Mouse (Mus musculus): Measurements from ENCODE around the gene Idh1.

The Idh1 gene

GRCm38 (mm10) chr1:65113536-65114172 lies 72.6 kb downstream of the Idh1 start:
- no peak for DNase-seq (ENCODE audit: low spot score in 2 of 2)

DNA sequence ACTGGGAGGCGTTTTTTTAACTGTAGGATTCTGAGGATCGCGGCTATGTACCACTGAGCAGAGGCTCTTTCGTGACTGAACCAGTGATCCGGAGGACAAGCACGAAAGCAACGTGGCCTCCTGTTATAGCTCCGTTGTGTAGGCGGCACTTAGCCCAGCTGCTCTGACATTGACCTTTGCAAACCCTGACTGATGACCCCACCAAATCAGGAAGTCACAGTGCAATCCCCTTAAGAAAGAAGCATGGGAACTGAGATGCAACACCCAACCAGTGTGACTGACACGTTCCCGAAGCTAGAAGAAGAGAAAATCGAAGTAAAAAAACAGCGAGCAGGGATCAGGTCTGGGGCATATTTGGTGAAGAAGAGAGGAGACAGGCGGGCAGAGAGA lies 73.5 kb downstream of the Idh1 start:
- DNase-seq (ENCODE audit: low spot score in 2 of 2): no peak

- DNase-seq (ENCODE audit: low spot score in 2 of 2): peak; percentile 34 to 72
Observed at GRCm38 (mm10) chr1:65112031-65112806, 74.1 kb downstream of the Idh1 start.

GRCm38 (mm10) chr1:65109756-65110435 lies 76.4 kb downstream of the Idh1 start:
- no peak for DNase-seq (ENCODE audit: low spot score in 2 of 2)

DNA sequence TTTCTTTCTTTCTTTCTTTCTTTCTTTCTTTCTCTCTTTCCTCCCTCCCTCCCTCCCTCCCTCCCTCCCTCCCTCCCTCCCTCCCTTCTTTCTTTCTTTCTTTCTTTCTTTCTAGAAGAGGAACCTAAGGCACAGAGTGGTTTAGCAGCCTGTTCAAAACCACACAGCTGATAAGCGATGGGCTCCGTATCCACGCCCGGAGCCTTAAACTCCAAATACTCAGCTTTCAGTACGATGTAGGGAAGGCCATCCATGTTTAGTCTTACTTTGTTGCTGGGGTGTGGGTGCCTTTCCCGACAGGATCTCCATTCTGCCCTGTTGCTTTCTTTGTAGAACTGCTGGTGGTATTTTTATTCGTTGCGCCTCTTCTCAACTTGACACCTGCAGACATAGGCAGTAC lies 77.1 kb downstream of the Idh1 start:
- DNase-seq (ENCODE audit: low spot score in 2 of 2): no peak
